Mouse (Mus musculus) CH12.LX (cell line): ENCODE data around the gene Trpm3. TPM values are rescaled to one million over a fixed set of nuclear protein-coding genes. Genes with fewer than 3 reads are reported as not detected.

Experiments
- DNase-seq: peaks from one replicate; pipeline ENCODE4 v3.0.0-alpha.2; 2013; ENCODE audit errors: extremely low read depth
- H3K27ac ChIP-seq: 2 replicates; pipeline ENCODE4 v1.5.1; 2012; ENCODE audit warnings: low read depth, mild to moderate bottlenecking, control low read depth, moderate library complexity; ENCODE audit not compliant: insufficient read depth
- H3K27me3 ChIP-seq: replicated peaks from 2 replicates; pipeline ENCODE3; 2012; ENCODE audit warnings: inconsistent platforms
- H3K36me3 ChIP-seq, 2 experiments: replicated peaks in 1 of 2; 2 replicates each; pipeline versions ENCODE3 to v1.6.1; 2012; ENCODE audit warnings: inconsistent platforms in 1 of 2, low read length in 1 of 2, mild to moderate bottlenecking in 1 of 2, mixed read lengths in 1 of 2, moderate library complexity in 1 of 2; ENCODE audit not compliant: control insufficient read depth in 1 of 2, insufficient read depth in 1 of 2
- H3K4me1 ChIP-seq, 2 experiments: 2 replicates each; pipeline ENCODE4 v1.6.1; 2012; ENCODE audit warnings: inconsistent platforms in 1 of 2, moderate library complexity in 1 of 2; ENCODE audit not compliant: insufficient read depth in 2 of 2, control insufficient read depth in 1 of 2
- H3K4me2 ChIP-seq: 2 replicates; pipeline ENCODE4 v1.6.1; 2012; ENCODE audit warnings: low read depth, mild to moderate bottlenecking, control low read depth; ENCODE audit not compliant: poor library complexity, insufficient read depth, severe bottlenecking
- H3K4me3 ChIP-seq, 3 experiments: fragments of 150-350 bp in 1 of 3; sonication (generic) in 1 of 3; replicated peaks in 1 of 3; 2 replicates each; pipeline versions ENCODE3 to v1.5.1; 2011 to 2012; ENCODE audit warnings: low read depth in 2 of 3, low read length in 2 of 3, mild to moderate bottlenecking in 2 of 3, moderate library complexity in 2 of 3, control low read depth in 1 of 3, improper control_type of control experiment in 1 of 3, inconsistent platforms in 1 of 3, mixed read lengths in 1 of 3; ENCODE audit not compliant: poor library complexity in 1 of 3
- H3K79me2 ChIP-seq: replicated peaks from 2 replicates; pipeline ENCODE4 v1.6.1; 2012; ENCODE audit warnings: mild to moderate bottlenecking, moderate library complexity; ENCODE audit not compliant: control insufficient read depth, poor library complexity, insufficient read depth, severe bottlenecking; ENCODE audit errors: extremely low read depth
- H3K9ac ChIP-seq: 2 replicates; pipeline ENCODE4 v1.6.1; 2012; ENCODE audit warnings: low read depth, mild to moderate bottlenecking, control low read depth, moderate library complexity; ENCODE audit not compliant: insufficient read depth
- H3K9me3 ChIP-seq: replicated peaks from 2 replicates; pipeline ENCODE3; 2012; ENCODE audit warnings: low read length, inconsistent platforms, mixed read lengths
- BHLHE40 ChIP-seq: IDR thresholded peaks from 2 replicates; pipeline ENCODE4 v1.6.1; 2011; ENCODE audit warnings: mild to moderate bottlenecking, low read depth, low read length, improper control_type of control experiment
- EP300 ChIP-seq: IDR thresholded peaks from 2 replicates; pipeline ENCODE4 v1.6.1; 2011; ENCODE audit warnings: low read length, improper control_type of control experiment
- ETS1 ChIP-seq: conservative IDR thresholded peaks from 2 replicates; pipeline ENCODE4 v1.6.1; 2012; ENCODE audit warnings: low read depth, mild to moderate bottlenecking, inconsistent platforms, low read length, improper control_type of control experiment, moderate library complexity
- GABPA ChIP-seq: IDR thresholded peaks from 2 replicates; pipeline ENCODE4 v1.6.1; 2012; ENCODE audit warnings: low read depth, low read length, improper control_type of control experiment, inconsistent platforms; ENCODE audit not compliant: insufficient replicate concordance
- HCFC1 ChIP-seq: IDR thresholded peaks from 2 replicates; pipeline ENCODE4 v1.6.1; 2012; ENCODE audit warnings: low read depth, mild to moderate bottlenecking, inconsistent platforms, low read length, improper control_type of control experiment
- IRF4 ChIP-seq: IDR thresholded peaks from 2 replicates; pipeline ENCODE4 v1.6.1; 2014; ENCODE audit warnings: low read depth, mild to moderate bottlenecking, inconsistent platforms, low read length, improper control_type of control experiment
- KAT2A ChIP-seq: IDR thresholded peaks from 2 replicates; pipeline ENCODE4 v1.6.1; 2012; ENCODE audit warnings: low read length, improper control_type of control experiment, inconsistent platforms; ENCODE audit not compliant: insufficient replicate concordance
- MAX ChIP-seq: IDR thresholded peaks from 2 replicates; pipeline ENCODE4 v1.6.1; 2011; ENCODE audit warnings: low read length, improper control_type of control experiment
- MAZ ChIP-seq: IDR thresholded peaks from 2 replicates; pipeline ENCODE4 v1.6.1; 2012; ENCODE audit warnings: low read depth, mild to moderate bottlenecking, inconsistent platforms, low read length, improper control_type of control experiment, moderate library complexity
- MXI1 ChIP-seq: IDR thresholded peaks from 2 replicates; pipeline ENCODE4 v1.6.1; 2011; ENCODE audit warnings: mild to moderate bottlenecking, low read depth, low read length, improper control_type of control experiment
- NELFE ChIP-seq: IDR thresholded peaks from 2 replicates; pipeline ENCODE4 v1.6.1; 2011; ENCODE audit warnings: low read depth, low read length, improper control_type of control experiment
- NRF1 ChIP-seq: IDR thresholded peaks from 2 replicates; pipeline ENCODE4 v1.6.1; 2014; ENCODE audit warnings: low read depth, mild to moderate bottlenecking, inconsistent platforms, low read length, improper control_type of control experiment, moderate library complexity
- PAX5 ChIP-seq: IDR thresholded peaks from 2 replicates; pipeline ENCODE4 v1.6.1; 2012; ENCODE audit warnings: low read length, inconsistent platforms, mixed read lengths
- POLR2AphosphoS2 ChIP-seq: IDR thresholded peaks from 2 replicates; pipeline ENCODE4 v1.6.1; 2011; ENCODE audit warnings: low read depth, low read length, improper control_type of control experiment
- RAD21 ChIP-seq: IDR thresholded peaks from 2 replicates; pipeline ENCODE4 v1.6.1; 2011; ENCODE audit warnings: low read depth, mild to moderate bottlenecking, low read length, improper control_type of control experiment, moderate library complexity
- RCOR1 ChIP-seq: conservative IDR thresholded peaks from 2 replicates; pipeline ENCODE4 v1.6.1; 2012; ENCODE audit warnings: low read depth, mild to moderate bottlenecking, inconsistent platforms, low read length, improper control_type of control experiment
- SIN3A ChIP-seq: IDR thresholded peaks from 2 replicates; pipeline ENCODE4 v1.6.1; 2012; ENCODE audit warnings: low read length, improper control_type of control experiment, inconsistent platforms
- SMC3 ChIP-seq: IDR thresholded peaks from 2 replicates; pipeline ENCODE4 v1.6.1; 2011; ENCODE audit warnings: low read depth, low read length, improper control_type of control experiment
- USF1 ChIP-seq: IDR thresholded peaks from 2 replicates; pipeline ENCODE4 v1.6.1; 2014; ENCODE audit warnings: low read depth, mild to moderate bottlenecking, inconsistent platforms, low read length, improper control_type of control experiment
- USF2 ChIP-seq: conservative IDR thresholded peaks from 2 replicates; pipeline ENCODE4 v1.6.1; 2011; ENCODE audit warnings: low read depth, low read length, improper control_type of control experiment
- dilution Hi-C: fragments of 300-500 bp; cut with MboI; formaldehyde crosslinking; loops from 2 replicates; pipeline ENCODE4 v1.14.3; 2020; ENCODE audit warnings: low sequenced_read_pairs; ENCODE audit not compliant: extremely low pct_unique_long_range_greater_than_20kb, extremely low pct_ligation_motif_present
- in situ Hi-C: fragments of 300-500 bp; cut with MboI; formaldehyde crosslinking; loops from 3 replicates; pipeline ENCODE4 v1.14.3; 2019; ENCODE audit warnings: low sequenced_read_pairs, low pct_ligation_motif_present, low pct_unique_long_range_greater_than_20kb, mixed read lengths
- polyA plus RNA-seq: library from polyadenylated mRNA; unstranded; fragments of >175 nt; gene quantifications from 2 replicates; pipeline ENCODE4 v1.2.1, GENCODE M21; 2012; ENCODE audit warnings: low read depth; ENCODE audit not compliant: insufficient read length
- total RNA-seq, 2 experiments: library from RNA; depleted of rRNA; stranded (reverse); fragments of 300-350 nt in 1 of 2; fragments of >200 nt in 1 of 2; gene quantifications; 2 replicates each; pipeline ENCODE4 v1.2.3; 2012 to 2014

Trpm3 gene
- total and polyA plus RNA-seq, 3 experiments: 0.01 TPM; not detected in 2

DNA sequence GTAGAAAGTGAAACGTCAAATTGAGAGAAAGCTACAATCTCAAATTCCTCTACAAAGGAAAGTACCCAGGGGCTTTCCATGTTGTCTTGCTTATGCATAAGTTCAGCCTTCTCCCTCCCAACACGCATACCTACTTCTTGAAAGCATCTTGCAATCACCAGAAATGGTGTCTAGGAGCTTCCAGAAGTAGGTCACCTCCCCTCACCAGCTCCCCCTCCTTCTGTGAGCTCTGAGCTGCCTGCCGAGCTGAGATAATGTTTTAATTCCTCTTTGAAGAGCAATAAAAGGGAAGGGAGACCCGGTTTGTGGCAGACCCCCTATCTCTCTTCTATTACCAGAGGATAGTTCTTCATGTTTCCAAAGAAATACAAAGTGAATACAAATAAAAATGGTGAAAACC, 465.5 kb downstream of the Trpm3 start:
- Histone ChIP-seq H3K4me3 (no peak overlapping the region), H3K27me3 (no peaks in the 10 kb centered on the region), H3K79me2 (no peaks in the 10 kb centered on the region), H3K4me2 (peak overlapping the region; percentile 83; the same call in 1 of the 2 replicates), H3K4me1 (peaks cover 18 to 55% of the 10 kb centered on the region in 2 experiments), H3K9ac (no peak overlapping the region), H3K36me3 (no peaks in the 10 kb centered on the region), H3K9me3 (no peaks in the 10 kb centered on the region), H3K27ac (no peak overlapping the region)
- TF ChIP-seq NELFE (no peak), HCFC1 (no peak), SIN3A (no peak), USF1 (no peak), SMC3 (no peak), ETS1 (peak; percentile 17; the same call in 1 of the 2 replicates), IRF4 (peak; percentile 72), MXI1 (no peak), PAX5 (no peak), EP300 (peak; percentile 42; the same call in 1 of the 2 replicates), MAX (no peak), NRF1 (no peak), USF2 (no peak), BHLHE40 (0 out of 2 replicates have a peak, but pooled peaks have one; percentile 28)
- dilution Hi-C loops (no loop called here), in situ Hi-C loops (no loop called here)
- peak; percentile 46 for DNase-seq

DNA sequence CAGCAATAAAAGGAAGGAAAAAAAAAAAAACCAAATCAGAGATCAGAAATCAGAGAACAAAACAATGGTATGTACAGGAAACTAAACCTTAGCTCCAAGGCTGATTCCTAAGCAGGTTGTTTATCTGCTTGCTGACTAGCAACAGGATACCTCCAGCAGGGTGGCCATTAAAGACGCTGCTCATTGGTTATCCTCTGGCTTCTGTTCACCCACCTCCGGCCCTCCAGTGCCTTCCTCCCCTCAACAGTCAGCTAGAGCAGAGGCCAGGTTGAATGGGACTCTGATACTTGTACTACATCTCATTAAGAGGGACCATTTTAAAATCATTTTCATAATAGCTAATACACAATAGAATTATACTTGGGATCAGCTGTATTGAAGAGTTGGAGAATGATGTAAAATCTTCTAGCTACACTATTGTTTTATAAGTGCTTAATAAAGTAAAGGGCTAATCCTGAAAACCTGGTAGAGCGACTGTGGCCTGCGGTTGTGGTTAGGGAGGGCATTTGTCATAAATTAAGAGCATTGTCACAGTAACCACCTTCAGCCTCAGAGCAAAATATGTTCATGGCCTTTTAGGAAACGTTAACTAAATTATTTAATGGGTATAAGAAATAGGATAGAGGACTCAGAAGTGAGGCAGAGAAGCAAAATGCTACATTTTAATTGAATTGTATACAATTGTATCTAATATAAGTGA, 469.3 kb downstream of the Trpm3 start:
- in situ Hi-C loops: no loop called here
- no peak for DNase-seq
- H3K4me2 ChIP-seq: no peak overlapping the region
- H3K4me3 ChIP-seq: no peak overlapping the region
- peaks cover 18 to 51% of the 10 kb centered on the region in 2 experiments for H3K4me1 ChIP-seq
- H3K9ac ChIP-seq: no peak overlapping the region
- H3K27ac ChIP-seq: no peak overlapping the region
- no peaks in the 10 kb centered on the region for H3K36me3 ChIP-seq
- no peaks in the 10 kb centered on the region for H3K79me2 ChIP-seq
- H3K9me3 ChIP-seq: no peaks in the 10 kb centered on the region
- dilution Hi-C loops: no loop called here
- no peaks in the 10 kb centered on the region for H3K27me3 ChIP-seq
- no peak for TF ChIP-seq MAZ
- no peak for TF ChIP-seq RCOR1
- no peak for TF ChIP-seq RAD21
- no peak for TF ChIP-seq KAT2A
- no peak for TF ChIP-seq GABPA
- no peak for TF ChIP-seq NELFE
- no peak for TF ChIP-seq HCFC1
- no peak for TF ChIP-seq POLR2AphosphoS2
